Mouse (Mus musculus): Measurements from ENCODE around the gene Rarres2.
"Not testable (repeated sequence)": the region's sequence is repeated elsewhere in the genome, so short reads cannot be mapped to it uniquely, and the experiment has no call there.

The Rarres2 gene

GRCm38 (mm10) chr6:48540721-48541120 is 31.9 kb downstream of the Rarres2 start:
- no peak for DNase-seq (ENCODE audit: low spot score)

GRCm38 (mm10) chr6:48539860-48540259 is 32.7 kb downstream of the Rarres2 start:
- DNase-seq (ENCODE audit: low spot score) = no peak

GRCm38 (mm10) chr6:48538841-48539737 is 33.5 kb downstream of the Rarres2 start:
- peak; percentile 74 for DNase-seq (ENCODE audit: low spot score)

GRCm38 (mm10) chr6:48537105-48537954 is 35.3 kb downstream of the Rarres2 start, which contains the start of gene Atp6v0e2:
Atp6v0e2 (plus strand) TSS chr6:48537615.
- DNase-seq (ENCODE audit: low spot score) = peak; percentile 64

GRCm38 (mm10) chr6:48536091-48536490 is 36.5 kb downstream of the Rarres2 start:
- no peak for DNase-seq (ENCODE audit: low spot score)

GRCm38 (mm10) chr6:48534913-48535312 is 37.7 kb downstream of the Rarres2 start:
- no peak for DNase-seq (ENCODE audit: low spot score)

GRCm38 (mm10) chr6:48533475-48533874 is 39.1 kb downstream of the Rarres2 start:
- DNase-seq (ENCODE audit: low spot score) = no peak

GRCm38 (mm10) chr6:48530862-48531261 is 41.7 kb downstream of the Rarres2 start:
- DNase-seq (ENCODE audit: low spot score) = no peak

- DNase-seq (ENCODE audit: low spot score) = no peak
These were observed 42.6 kb downstream of the Rarres2 start for GRCm38 (mm10) chr6:48529871-48530440.

- no peak for DNase-seq (ENCODE audit: low spot score)
These were observed 43.3 kb downstream of the Rarres2 start for GRCm38 (mm10) chr6:48529261-48529660.

- DNase-seq (ENCODE audit: low spot score) = no peak
These were observed 44.7 kb downstream of the Rarres2 start for GRCm38 (mm10) chr6:48527901-48528300.

- not testable (repeated sequence) for DNase-seq (ENCODE audit: low spot score)
These were observed 47.7 kb downstream of the Rarres2 start for GRCm38 (mm10) chr6:48524882-48525281.
